Mouse (Mus musculus): ENCODE measurements around the gene Fam169b.

The Fam169b gene

DNA sequence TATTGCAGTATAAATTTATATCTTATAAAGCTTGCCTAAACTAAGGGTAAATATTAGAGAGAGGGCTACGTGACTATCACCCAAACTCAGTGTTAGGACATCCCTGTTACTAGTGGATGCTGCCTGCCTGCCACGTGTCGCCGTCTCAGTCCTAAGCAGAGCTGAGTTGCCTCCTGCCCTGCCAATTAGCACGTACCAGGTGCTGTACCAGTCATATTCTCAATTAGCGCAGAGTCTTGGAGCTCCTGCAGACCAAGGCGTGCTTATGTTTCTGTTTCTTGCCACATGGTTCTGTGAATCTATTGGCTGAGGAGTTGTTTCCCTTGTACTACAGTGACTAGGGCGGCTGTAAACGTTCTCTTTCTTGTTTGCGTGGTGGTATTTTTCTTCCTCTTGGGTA lies 72.3 kb downstream of the Fam169b start:
- in situ Hi-C loops (cut with MboI; ENCODE audit: low pct_unique_long_range_greater_than_20kb in 1 of 2, low sequenced_read_pairs in 2 of 2, unreplicated experiment in 1 of 2) = no loop called here

DNA sequence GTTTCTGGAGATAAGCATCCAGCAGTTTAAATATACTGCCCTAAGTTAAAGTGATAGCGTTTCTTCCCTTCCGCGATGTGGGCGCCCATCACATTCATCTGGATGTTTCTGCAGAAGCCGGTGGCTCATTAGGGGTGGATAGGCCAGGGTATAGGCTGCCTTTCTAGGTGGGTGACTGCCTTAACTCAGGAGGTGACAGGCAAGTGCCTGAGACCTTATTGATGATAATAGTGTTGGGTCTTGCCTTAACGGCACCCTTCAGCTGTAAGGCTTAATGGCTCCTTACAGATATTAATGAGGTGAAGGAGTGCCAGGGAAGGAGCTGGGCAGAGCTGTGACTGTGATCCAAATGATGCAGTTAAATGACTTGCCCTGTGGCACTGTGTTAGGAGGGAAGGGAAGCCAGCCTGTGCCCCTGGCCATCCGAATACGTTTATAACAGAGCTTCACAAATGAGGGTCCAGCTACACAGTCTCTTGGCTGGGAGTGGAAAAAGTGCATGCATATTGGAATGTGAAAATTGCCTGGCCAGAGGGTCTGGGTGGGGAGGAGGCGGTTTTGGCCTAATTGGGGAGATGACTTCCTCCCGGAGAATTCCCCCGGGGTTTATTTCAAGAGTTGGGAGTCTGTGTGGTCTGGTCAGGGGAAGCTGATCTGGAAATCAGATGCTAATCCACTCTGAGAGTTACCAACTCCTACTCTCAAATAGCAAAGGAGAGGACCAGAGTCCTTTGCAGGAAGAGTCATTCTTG lies 81.9 kb downstream of the Fam169b start:
- in situ Hi-C loops (cut with MboI; ENCODE audit: low pct_unique_long_range_greater_than_20kb in 1 of 2, low sequenced_read_pairs in 2 of 2, unreplicated experiment in 1 of 2) = loop anchor here (25.0 kb wide), 2 partner anchors 457 to 568 kb away; no protein-coding TSS in a partner anchor

DNA sequence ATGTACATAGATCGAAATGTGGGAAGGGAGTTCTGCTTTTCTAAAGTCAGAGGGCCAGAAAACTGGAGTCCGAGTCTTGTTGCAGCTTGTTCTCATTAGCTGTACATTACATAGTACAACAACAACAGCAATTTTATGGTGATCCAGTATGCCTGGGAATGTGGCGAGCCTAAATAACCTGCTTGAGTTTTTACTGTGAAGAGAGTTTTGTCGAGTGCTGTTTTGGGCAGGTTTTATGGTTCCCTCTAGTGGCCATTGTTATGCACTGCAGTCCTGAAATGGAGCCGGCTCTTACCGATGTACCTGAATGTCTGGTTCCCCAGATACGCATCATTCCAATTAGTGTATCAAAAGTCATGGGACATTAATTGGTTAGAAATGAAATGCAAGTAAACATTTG lies 83.8 kb downstream of the Fam169b start:
- in situ Hi-C loops (cut with MboI; ENCODE audit: low pct_unique_long_range_greater_than_20kb in 1 of 2, low sequenced_read_pairs in 2 of 2, unreplicated experiment in 1 of 2) = loop anchor here (25.0 kb wide), 2 partner anchors 455 to 570 kb away; no protein-coding TSS in a partner anchor

DNA sequence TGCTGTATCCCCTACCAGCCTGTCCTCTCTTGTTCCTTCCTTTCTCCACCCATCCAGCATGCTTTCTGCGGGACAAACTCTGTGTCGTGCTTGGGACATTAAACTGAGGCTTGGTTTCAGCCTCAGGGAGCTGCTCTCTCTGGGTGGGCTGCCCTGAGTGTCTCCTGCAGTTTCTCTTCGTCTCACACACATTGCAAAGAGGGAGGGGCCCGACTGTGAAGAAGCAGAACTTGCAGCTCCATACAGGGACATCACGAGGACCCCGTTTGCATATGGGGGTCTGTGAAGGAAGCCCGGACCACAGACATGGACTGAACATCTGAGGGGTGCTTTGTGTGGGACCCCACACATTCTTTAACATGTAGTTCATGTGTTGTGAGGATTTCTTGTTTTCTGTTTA lies 89.0 kb downstream of the Fam169b start:
- in situ Hi-C loops (cut with MboI; ENCODE audit: low pct_unique_long_range_greater_than_20kb in 1 of 2, low sequenced_read_pairs in 2 of 2, unreplicated experiment in 1 of 2) = loop anchor here (25.0 kb wide), 2 partner anchors 450 to 575 kb away; no protein-coding TSS in a partner anchor

DNA sequence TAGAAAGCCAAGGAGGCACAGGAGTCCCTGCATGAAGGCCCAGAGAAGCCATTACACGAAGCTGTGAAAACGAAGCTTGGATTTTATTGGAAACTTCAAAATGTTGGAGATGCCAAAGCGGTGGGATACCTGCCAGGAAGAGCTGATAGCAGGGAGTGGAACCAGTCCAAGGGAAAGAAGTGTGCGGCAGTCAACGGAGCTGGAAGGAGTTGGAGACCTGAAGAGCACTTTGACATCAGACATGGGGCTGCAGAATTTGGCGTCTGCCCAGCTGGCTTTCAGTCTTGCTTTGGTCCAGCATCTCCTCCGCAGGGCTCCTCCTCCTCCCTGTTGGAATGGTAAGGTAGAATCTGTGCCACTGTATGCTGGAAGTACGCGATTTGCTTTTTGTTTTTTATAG lies 92.1 kb downstream of the Fam169b start:
- in situ Hi-C loops (cut with MboI; ENCODE audit: low pct_unique_long_range_greater_than_20kb in 1 of 2, low sequenced_read_pairs in 2 of 2, unreplicated experiment in 1 of 2) = loop anchor here (25.0 kb wide), 2 partner anchors 447 to 578 kb away; no protein-coding TSS in a partner anchor

DNA sequence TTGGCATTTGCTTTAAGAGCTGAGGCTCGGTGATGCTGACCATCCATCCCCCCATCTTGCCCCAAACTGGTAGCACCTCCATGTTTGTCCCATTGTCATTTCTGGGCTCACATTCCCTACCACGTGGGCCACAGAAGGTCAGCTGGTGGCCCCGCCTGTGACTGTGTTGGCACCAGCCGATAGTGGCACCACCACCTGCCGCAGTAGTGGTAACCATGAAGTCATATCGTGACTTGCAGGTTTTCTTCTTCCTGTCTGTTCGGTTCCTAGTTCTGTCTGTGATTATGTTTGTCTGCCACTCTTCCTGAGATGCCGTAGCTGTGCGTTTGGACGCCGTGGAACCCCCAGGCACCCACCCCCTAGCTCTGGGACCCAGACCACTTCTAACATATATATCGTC lies 95.3 kb downstream of the Fam169b start:
- in situ Hi-C loops (cut with MboI; ENCODE audit: low pct_unique_long_range_greater_than_20kb in 1 of 2, low sequenced_read_pairs in 2 of 2, unreplicated experiment in 1 of 2) = loop anchor here (25.0 kb wide), 2 partner anchors 443 to 582 kb away; no protein-coding TSS in a partner anchor

DNA sequence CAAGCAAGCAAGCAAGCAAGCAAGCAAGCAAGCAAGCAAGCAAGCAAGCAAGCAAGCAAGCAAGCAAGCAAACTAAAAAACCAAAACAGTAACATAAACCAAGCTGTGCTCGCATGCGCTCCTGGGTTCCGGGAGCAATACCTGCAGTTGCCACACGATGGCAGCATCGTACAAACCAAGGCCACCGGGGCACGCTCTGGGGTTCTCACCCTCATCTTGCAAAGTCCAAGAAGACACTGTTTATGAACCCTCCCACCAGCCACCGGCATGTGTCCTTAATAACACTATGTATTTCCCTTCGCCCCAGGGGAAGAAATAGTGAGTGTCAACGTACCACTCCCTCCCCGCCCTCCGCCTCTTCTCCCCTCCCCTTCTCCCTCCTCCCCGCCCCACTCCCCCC lies 96.1 kb downstream of the Fam169b start:
- in situ Hi-C loops (cut with MboI; ENCODE audit: low pct_unique_long_range_greater_than_20kb in 1 of 2, low sequenced_read_pairs in 2 of 2, unreplicated experiment in 1 of 2) = loop anchor here (5.0 to 25.0 kb wide), 4 partner anchors 103 to 582 kb away; no protein-coding TSS in a partner anchor

DNA sequence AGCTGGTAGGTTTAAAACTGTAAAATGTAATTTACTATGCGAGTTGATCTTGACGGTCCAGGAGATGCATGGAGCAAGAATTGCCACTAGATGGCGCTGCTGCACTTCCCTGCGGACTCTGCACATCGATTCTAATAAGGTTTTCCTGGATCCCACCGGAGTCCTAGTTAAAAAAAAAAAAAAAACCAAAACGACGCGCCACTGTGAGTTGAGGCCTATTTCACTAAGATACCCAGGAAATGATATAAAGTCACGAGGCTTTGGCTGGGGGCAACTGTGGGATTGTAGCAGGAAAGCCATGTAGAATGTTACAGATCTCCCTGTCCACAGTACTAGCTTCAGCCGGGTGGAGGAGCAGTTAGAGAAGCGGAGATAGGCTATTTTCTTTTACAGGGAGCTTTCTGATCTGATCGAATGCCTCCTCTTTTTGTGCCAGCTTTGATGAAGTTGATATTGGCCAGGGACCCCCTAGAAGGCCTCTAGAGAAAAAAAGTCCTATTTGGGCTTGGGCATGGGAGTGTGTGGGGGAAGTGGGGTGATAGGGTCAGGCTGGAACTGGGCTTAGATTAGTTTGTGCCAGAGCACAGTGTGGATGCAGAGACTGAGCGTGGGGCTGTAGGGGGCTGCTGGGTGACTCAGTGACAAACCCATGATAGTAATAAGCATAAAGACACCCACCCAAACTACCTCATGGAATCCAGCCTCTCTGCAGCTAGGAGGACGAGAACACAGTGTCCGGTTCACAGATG lies 100.6 kb downstream of the Fam169b start:
- in situ Hi-C loops (cut with MboI; ENCODE audit: low pct_unique_long_range_greater_than_20kb in 1 of 2, low sequenced_read_pairs in 2 of 2, unreplicated experiment in 1 of 2) = loop anchor here (5.0 to 25.0 kb wide), 4 partner anchors 98 to 587 kb away; no protein-coding TSS in a partner anchor

DNA sequence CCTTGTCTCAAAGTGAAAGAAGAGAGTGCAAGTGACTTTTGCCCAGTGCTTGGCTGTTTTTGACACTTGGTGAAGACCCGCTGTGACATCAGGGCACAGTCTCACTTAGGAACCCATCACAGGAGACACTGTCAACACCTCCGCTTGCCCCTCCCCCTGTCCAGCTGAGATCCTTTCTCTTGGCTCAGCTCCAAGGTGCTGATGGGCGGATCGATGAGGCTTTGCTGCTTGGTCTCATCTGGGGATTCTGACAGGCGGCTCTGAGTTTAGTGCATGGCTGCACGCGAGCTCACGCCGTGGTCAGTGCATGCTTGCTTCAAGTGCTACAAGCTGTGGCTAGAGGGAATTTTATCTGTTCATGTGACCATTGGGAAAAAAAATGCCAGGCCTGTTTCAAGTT lies 108.5 kb downstream of the Fam169b start:
- in situ Hi-C loops (cut with MboI; ENCODE audit: low pct_unique_long_range_greater_than_20kb in 1 of 2, low sequenced_read_pairs in 2 of 2, unreplicated experiment in 1 of 2) = loop anchor here in 1 of 2 experiments (25.0 kb wide), 1 partner anchor 455 kb away; no protein-coding TSS in a partner anchor

DNA sequence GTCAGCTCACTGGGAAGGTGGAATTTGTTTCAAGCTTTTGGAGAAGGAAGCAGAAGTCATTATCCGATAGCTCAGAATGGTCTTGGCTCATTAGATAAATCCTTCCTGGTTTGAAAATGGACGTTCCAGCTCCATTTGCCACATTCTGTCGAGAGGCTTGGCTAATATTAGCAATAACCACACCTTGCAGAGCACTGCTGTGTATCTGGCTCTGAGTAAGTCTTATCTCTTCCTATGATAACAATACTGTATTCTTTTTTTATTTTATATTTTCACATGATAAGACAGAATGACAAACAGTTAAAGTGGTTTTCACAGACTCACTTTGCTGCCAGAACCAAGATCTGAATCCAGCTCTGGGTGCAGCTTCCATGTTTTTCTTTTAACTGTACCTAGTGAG lies 113.1 kb downstream of the Fam169b start:
- in situ Hi-C loops (cut with MboI; ENCODE audit: low pct_unique_long_range_greater_than_20kb in 1 of 2, low sequenced_read_pairs in 2 of 2, unreplicated experiment in 1 of 2) = loop anchor here in 1 of 2 experiments (25.0 kb wide), 1 partner anchor 451 kb away; no protein-coding TSS in a partner anchor

DNA sequence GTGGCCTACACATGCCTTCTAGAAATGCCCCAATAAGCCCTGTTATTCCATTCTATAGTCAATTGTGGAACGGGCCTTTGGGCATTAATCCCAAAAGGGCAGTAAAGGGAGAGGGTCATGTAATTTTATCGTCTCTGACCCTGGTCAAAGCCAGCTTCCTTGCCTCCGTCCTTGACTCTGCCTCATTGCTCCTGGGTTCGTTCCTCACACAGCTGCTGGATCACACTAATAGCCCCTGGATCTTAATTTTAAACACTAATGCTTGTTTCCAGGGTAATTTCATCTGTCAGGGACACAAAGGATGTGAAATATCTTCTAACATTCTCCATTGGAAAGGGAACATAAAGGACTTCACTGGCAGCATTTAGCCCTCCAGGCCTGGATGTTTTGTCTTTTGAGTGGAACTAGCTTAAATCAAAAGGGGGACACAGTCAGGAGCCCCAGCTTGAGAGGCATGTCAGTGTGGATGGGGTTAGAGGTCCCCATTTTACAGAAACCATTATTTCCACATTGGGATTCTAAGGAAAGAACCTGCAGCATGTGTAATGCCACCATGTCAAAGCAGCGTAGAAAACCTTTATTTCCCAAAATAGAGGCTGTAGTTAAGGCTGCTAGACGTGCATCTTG lies 122.2 kb downstream of the Fam169b start:
- in situ Hi-C loops (cut with MboI; ENCODE audit: low pct_unique_long_range_greater_than_20kb in 1 of 2, low sequenced_read_pairs in 2 of 2, unreplicated experiment in 1 of 2) = loop anchor here in 1 of 2 experiments (25.0 kb wide), 1 partner anchor 441 kb away; no protein-coding TSS in a partner anchor

DNA sequence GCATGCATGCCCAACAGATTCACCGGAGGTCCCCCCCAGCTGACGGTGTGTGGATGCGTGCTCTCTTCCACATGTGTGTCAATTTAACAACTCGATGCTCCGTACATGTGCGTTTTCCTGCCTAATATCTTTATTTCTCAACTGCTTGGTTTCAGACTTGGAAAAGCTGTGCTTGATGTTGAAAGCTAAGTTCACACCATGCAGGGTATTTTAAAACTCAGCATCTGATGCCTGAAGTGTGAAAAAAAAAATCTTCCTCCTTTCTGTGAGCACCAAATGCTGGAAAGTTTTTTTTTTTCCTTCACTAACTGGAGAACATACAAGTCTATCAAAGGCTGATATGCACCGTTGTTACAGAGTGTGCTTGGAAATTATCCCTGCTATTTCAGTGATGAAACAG lies 126.9 kb downstream of the Fam169b start:
- in situ Hi-C loops (cut with MboI; ENCODE audit: low pct_unique_long_range_greater_than_20kb in 1 of 2, low sequenced_read_pairs in 2 of 2, unreplicated experiment in 1 of 2) = no loop called here

DNA sequence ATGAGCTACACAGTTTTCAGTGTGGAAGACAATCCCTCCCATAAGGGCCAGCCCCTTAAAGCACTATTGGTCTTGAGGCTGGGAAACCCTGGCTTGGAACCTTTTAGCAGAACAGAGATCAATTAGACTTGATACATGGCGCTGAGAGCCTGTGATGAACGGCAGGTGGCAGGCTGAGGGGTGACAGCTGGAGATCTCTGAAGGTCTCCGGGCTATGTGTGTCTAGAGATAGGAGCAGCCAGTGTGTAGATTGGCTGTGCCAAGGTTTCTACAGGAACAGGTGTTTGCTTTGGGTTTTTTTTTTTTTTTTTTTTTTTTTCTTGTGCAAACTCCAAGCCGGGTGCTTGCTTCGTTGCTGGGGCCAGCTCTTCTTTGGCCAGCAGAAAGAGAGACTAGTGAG lies 135.0 kb downstream of the Fam169b start:
- in situ Hi-C loops (cut with MboI; ENCODE audit: low pct_unique_long_range_greater_than_20kb in 1 of 2, low sequenced_read_pairs in 2 of 2, unreplicated experiment in 1 of 2) = no loop called here
